Mouse (Mus musculus): ENCODE measurements around the gene Vmn2r124. TPM values are rescaled to one million over a fixed set of nuclear protein-coding genes. Genes with fewer than 3 reads are reported as not detected.
"Not testable (repeated sequence)": the region's sequence is repeated elsewhere in the genome, so short reads cannot be mapped to it uniquely, and the experiment has no call there.

The Vmn2r124 gene
- polyA plus RNA-seq (2016; fragmentation: Nextera tagmentation; extraction: Ambion mirVana): not detected in 2 replicates

- Histone ChIP-seq H3K4me3 (replicated peaks) (no peak within 1 kb of the TSS), H3K36me3 (no peaks in the 10 kb centered on the region), H3K4me1 (replicated peaks) (no peaks in the 10 kb centered on the region), H3K4me2 (no peak within 1 kb of the TSS), H3K27ac (no peak within 1 kb of the TSS), H3K9ac (replicated peaks) (no peak within 1 kb of the TSS), H3K27me3 (no peaks in the 10 kb centered on the region), H3K9me3 (no peaks in the 10 kb centered on the region)
- no peak for ATAC-seq (ENCODE audit: insufficient number of reproducible peaks, insufficient read depth, low FRiP score, low TSS enrichment, low read depth)
- WGBS: 54% methylated on average over 2 of the region's 2 CpGs
Observed at GRCm38 (mm10) chr17:18049124-18049523, at the start of gene Vmn2r124. TSS of gene Vmn2r124 (plus strand) at chr17:18049424.

GRCm38 (mm10) chr17:18004752-18005151 is 44.5 kb upstream of the Vmn2r124 start:
- no peak overlapping the region for H3K9ac ChIP-seq (replicated peaks)
- no peak overlapping the region for H3K4me2 ChIP-seq
- H3K27ac ChIP-seq: no peak overlapping the region
- no peak for ATAC-seq (ENCODE audit: insufficient number of reproducible peaks, insufficient read depth, low FRiP score, low TSS enrichment, low read depth)
- H3K4me1 ChIP-seq (replicated peaks): no peaks in the 10 kb centered on the region
- 88% methylated on average over 1 of the region's 1 CpGs for WGBS
- no peak overlapping the region for H3K4me3 ChIP-seq (replicated peaks)
- no peaks in the 10 kb centered on the region for H3K36me3 ChIP-seq
- no peaks in the 10 kb centered on the region for H3K27me3 ChIP-seq
- 0 out of 2 replicates have a peak, but pooled peaks cover 5% of the 10 kb centered on the region for H3K9me3 ChIP-seq

GRCm38 (mm10) chr17:18021433-18021832 is 27.8 kb upstream of the Vmn2r124 start, which contains the start of gene Fpr-rs4:
TSS of gene Fpr-rs4 (plus strand) at chr17:18021733.
- Histone ChIP-seq H3K9me3 (peaks cover 4% of the 10 kb centered on the region; the same call in 1 of the 2 replicates), H3K27me3 (no peaks in the 10 kb centered on the region), H3K4me1 (replicated peaks) (no peaks in the 10 kb centered on the region), H3K36me3 (no peaks in the 10 kb centered on the region), H3K4me2 (no peak within 1 kb of the TSS), H3K4me3 (replicated peaks) (no peak within 1 kb of the TSS), H3K9ac (replicated peaks) (no peak within 1 kb of the TSS), H3K27ac (no peak within 1 kb of the TSS)
- 59% methylated on average over 2 of the region's 2 CpGs for WGBS
- no peak for ATAC-seq (ENCODE audit: insufficient number of reproducible peaks, insufficient read depth, low FRiP score, low TSS enrichment, low read depth)

- H3K4me1 ChIP-seq (replicated peaks); H3K4me3 ChIP-seq (replicated peaks); H3K9ac ChIP-seq (replicated peaks); H3K27ac ChIP-seq; H3K36me3 ChIP-seq; H3K9me3 ChIP-seq; ATAC-seq (ENCODE audit: insufficient number of reproducible peaks, insufficient read depth, low FRiP score, low TSS enrichment, low read depth); H3K4me2 ChIP-seq; H3K27me3 ChIP-seq: not testable (repeated sequence)
Observed at GRCm38 (mm10) chr17:18084716-18085115, 35.5 kb downstream of the Vmn2r124 start, which contains the start of gene Vmn2r91. TSS of gene Vmn2r91 (plus strand) at chr17:18085016.

- WGBS: 68% methylated on average over 1 of the region's 1 CpGs
- H3K9me3 ChIP-seq: not testable (repeated sequence)
Observed at GRCm38 (mm10) chr17:18095626-18096025, 46.4 kb downstream of the Vmn2r124 start.

GRCm38 (mm10) chr17:18102265-18102664 is 53.0 kb downstream of the Vmn2r124 start:
- 90% methylated on average over 3 of the region's 3 CpGs for WGBS
- not testable (repeated sequence) for H3K9ac ChIP-seq (replicated peaks); H3K27me3 ChIP-seq; H3K36me3 ChIP-seq; H3K4me2 ChIP-seq; H3K4me1 ChIP-seq (replicated peaks); H3K4me3 ChIP-seq (replicated peaks); H3K9me3 ChIP-seq; ATAC-seq (ENCODE audit: insufficient number of reproducible peaks, insufficient read depth, low FRiP score, low TSS enrichment, low read depth); H3K27ac ChIP-seq

More at GRCm38 (mm10) chr17:18095626-18096025, 46.4 kb downstream of the Vmn2r124 start:
- not testable (repeated sequence) for H3K9ac ChIP-seq (replicated peaks); H3K27me3 ChIP-seq; H3K27ac ChIP-seq; H3K4me2 ChIP-seq; H3K4me1 ChIP-seq (replicated peaks); ATAC-seq (ENCODE audit: insufficient number of reproducible peaks, insufficient read depth, low FRiP score, low TSS enrichment, low read depth); H3K4me3 ChIP-seq (replicated peaks); H3K36me3 ChIP-seq

Other genes with a start within 250 kb of the Vmn2r124 start
- gene Spaca6, start 222.3 kb upstream of the Vmn2r124 start, polyA plus RNA-seq (2016; fragmentation: Nextera tagmentation; extraction: Ambion mirVana): 62.7 and 62.8 TPM in 2 replicates
- gene Has1, start 194.2 kb upstream of the Vmn2r124 start, polyA plus RNA-seq (2016; fragmentation: Nextera tagmentation; extraction: Ambion mirVana): 1.5 and 1.8 TPM in 2 replicates
- gene Fpr1, start 165.5 kb upstream of the Vmn2r124 start, polyA plus RNA-seq (2016; fragmentation: Nextera tagmentation; extraction: Ambion mirVana): not detected in 2 replicates
- gene Fpr2, start 161.6 kb upstream of the Vmn2r124 start, polyA plus RNA-seq (2016; fragmentation: Nextera tagmentation; extraction: Ambion mirVana): not detected in 2 replicates
- not detected in 2 replicates for gene Fpr3, start 161.6 kb upstream of the Vmn2r124 start, polyA plus RNA-seq (2016; fragmentation: Nextera tagmentation; extraction: Ambion mirVana)
- gene Fpr-rs4, start 27.7 kb upstream of the Vmn2r124 start, polyA plus RNA-seq (2016; fragmentation: Nextera tagmentation; extraction: Ambion mirVana): not detected in 2 replicates
- gene Vmn2r91, start 35.6 kb downstream of the Vmn2r124 start, polyA plus RNA-seq (2016; fragmentation: Nextera tagmentation; extraction: Ambion mirVana): not detected in 2 replicates
- gene Vmn2r92, start 102.5 kb downstream of the Vmn2r124 start, polyA plus RNA-seq (2016; fragmentation: Nextera tagmentation; extraction: Ambion mirVana): not detected in 2 replicates
- gene Vmn2r94, start 228.3 kb downstream of the Vmn2r124 start, polyA plus RNA-seq (2016; fragmentation: Nextera tagmentation; extraction: Ambion mirVana): not detected in 2 replicates
- gene Vmn2r93, start 248.7 kb downstream of the Vmn2r124 start, polyA plus RNA-seq (2016; fragmentation: Nextera tagmentation; extraction: Ambion mirVana): not detected in 2 replicates

All from limb, embryonic 12.5 days (tissue).